Mouse (Mus musculus): Measurements from ENCODE around the gene Zfp146.
"Not testable (repeated sequence)": the region's sequence is repeated elsewhere in the genome, so short reads cannot be mapped to it uniquely, and the experiment has no call there.

The Zfp146 gene

GRCm38 (mm10) chr7:30132396-30132795 is 37.2 kb downstream of the Zfp146 start:
- DNase-seq (ENCODE audit: inconsistent age in 2 of 2, low spot score in 1 of 2), result no peak

- no peak for DNase-seq (ENCODE audit: inconsistent age in 2 of 2, low spot score in 1 of 2)
Measured at GRCm38 (mm10) chr7:30129900-30130299, 39.6 kb downstream of the Zfp146 start.

GRCm38 (mm10) chr7:30122188-30122530 is 47.4 kb downstream of the Zfp146 start:
- DNase-seq (ENCODE audit: inconsistent age in 2 of 2, low spot score in 1 of 2), result no peak

GRCm38 (mm10) chr7:30121308-30122187 is 48.0 kb downstream of the Zfp146 start, which contains the start of gene Zfp382:
Gene Zfp382 (plus strand): TSS chr7:30121942.
- peak; percentile 91 to 96 for DNase-seq (ENCODE audit: inconsistent age in 2 of 2, low spot score in 1 of 2)

- not testable (repeated sequence) for DNase-seq (ENCODE audit: inconsistent age in 2 of 2, low spot score in 1 of 2)
Measured at GRCm38 (mm10) chr7:30117935-30118334, 51.6 kb downstream of the Zfp146 start.

GRCm38 (mm10) chr7:30116076-30116475 is 53.5 kb downstream of the Zfp146 start:
- DNase-seq (ENCODE audit: inconsistent age in 2 of 2, low spot score in 1 of 2), result no peak

All from adrenal gland, adult (tissue).